Mouse (Mus musculus): ENCODE data around the gene Zfp462.

DNA sequence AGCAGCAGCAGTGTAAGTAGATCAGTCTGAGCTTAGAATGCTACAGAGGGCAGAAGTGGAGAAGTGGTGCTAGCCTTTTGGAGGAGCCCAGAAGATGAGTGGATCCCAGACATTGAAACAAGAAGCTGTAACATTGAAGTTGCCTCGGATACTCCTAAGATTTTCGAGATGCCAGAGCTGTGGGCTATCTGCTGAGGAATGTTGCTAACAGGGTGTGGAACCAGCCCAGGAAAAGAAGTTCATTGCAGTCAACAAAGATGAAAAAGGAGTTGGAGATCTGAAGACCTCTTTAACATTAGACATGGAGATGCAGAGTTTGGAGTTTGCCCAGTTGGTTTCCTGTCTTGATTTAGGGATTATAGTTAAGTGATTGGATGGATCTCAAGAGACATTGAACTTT, 51.2 kb downstream of the Zfp462 start:
- no peak for TF ChIP-seq POLR2A (IDR thresholded peaks at IDR 0.05; ENCODE audit: low read depth, low read length)
- no peak for TF ChIP-seq CTCF (IDR thresholded peaks at IDR 0.05; ENCODE audit: extremely low read depth, insufficient read depth, insufficient read length, insufficient replicate concordance)
